Mouse (Mus musculus): ENCODE results near the gene Mus81.

DNA sequence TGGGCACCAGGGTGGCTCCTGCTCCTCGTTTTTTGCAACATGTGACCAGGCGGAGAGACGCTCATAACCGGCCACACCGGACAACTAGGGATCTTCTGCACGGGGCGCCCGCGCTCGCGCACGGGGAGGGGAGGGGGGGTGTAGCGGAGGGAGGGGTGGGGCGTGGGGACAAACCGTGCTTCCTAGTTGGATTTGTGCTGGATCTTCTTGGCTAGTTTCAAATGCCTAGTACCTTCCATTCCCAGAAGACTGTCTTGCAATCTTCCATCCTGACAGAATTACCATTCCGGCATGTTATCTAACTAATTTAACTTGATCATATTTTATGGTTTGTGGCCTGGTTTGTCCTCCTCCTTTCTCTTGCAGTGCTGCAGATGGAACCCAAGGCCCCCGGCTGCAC lies 15.5 kb upstream of the Mus81 start, which contains the start of gene 1700020D05Rik:
- TF ChIP-seq TAL1 (conservative IDR thresholded peaks at IDR 0.05; ENCODE audit: low read depth, low read length) (no peak), CTCF (IDR thresholded peaks at IDR 0.05; ENCODE audit: low read depth, low read length) (no peak), GATA1 (IDR thresholded peaks at IDR 0.05; ENCODE audit: borderline replicate concordance, low read length) (no peak), GATA2 (IDR thresholded peaks at IDR 0.05; ENCODE audit: borderline replicate concordance, low read depth, low read length) (no peak), POLR2AphosphoS5 (IDR thresholded peaks at IDR 0.05; ENCODE audit: insufficient replicate concordance, low read depth, low read length) (no peak)

All from G1E (cell line).